Mouse (Mus musculus) CH12.LX (cell line): ENCODE measurements around the gene Hbb-bh1. TPM values are rescaled to one million over a fixed set of nuclear protein-coding genes. Genes with fewer than 3 reads are reported as not detected.
A peak's percentile ranks its signal among the peaks of the same experiment; 100 is the strongest.

Experiments
- DNase-seq: peaks from one replicate; pipeline ENCODE4 v3.0.0-alpha.2; 2013; ENCODE audit errors: extremely low read depth
- H3K27ac ChIP-seq: 2 replicates; pipeline ENCODE4 v1.5.1; 2012; ENCODE audit warnings: low read depth, mild to moderate bottlenecking, control low read depth, moderate library complexity; ENCODE audit not compliant: insufficient read depth
- H3K27me3 ChIP-seq: replicated peaks from 2 replicates; pipeline ENCODE3; 2012; ENCODE audit warnings: inconsistent platforms
- H3K36me3 ChIP-seq, 2 experiments: replicated peaks in 1 of 2; 2 replicates each; pipeline versions ENCODE3 to v1.6.1; 2012; ENCODE audit warnings: inconsistent platforms in 1 of 2, low read length in 1 of 2, mild to moderate bottlenecking in 1 of 2, mixed read lengths in 1 of 2, moderate library complexity in 1 of 2; ENCODE audit not compliant: control insufficient read depth in 1 of 2, insufficient read depth in 1 of 2
- H3K4me1 ChIP-seq, 2 experiments: 2 replicates each; pipeline ENCODE4 v1.6.1; 2012; ENCODE audit warnings: inconsistent platforms in 1 of 2, moderate library complexity in 1 of 2; ENCODE audit not compliant: insufficient read depth in 2 of 2, control insufficient read depth in 1 of 2
- H3K4me2 ChIP-seq: 2 replicates; pipeline ENCODE4 v1.6.1; 2012; ENCODE audit warnings: low read depth, mild to moderate bottlenecking, control low read depth; ENCODE audit not compliant: poor library complexity, insufficient read depth, severe bottlenecking
- H3K4me3 ChIP-seq, 3 experiments: fragments of 150-350 bp in 1 of 3; sonication (generic) in 1 of 3; replicated peaks in 1 of 3; 2 replicates each; pipeline versions ENCODE3 to v1.5.1; 2011 to 2012; ENCODE audit warnings: low read depth in 2 of 3, low read length in 2 of 3, mild to moderate bottlenecking in 2 of 3, moderate library complexity in 2 of 3, control low read depth in 1 of 3, improper control_type of control experiment in 1 of 3, inconsistent platforms in 1 of 3, mixed read lengths in 1 of 3; ENCODE audit not compliant: poor library complexity in 1 of 3
- H3K79me2 ChIP-seq: replicated peaks from 2 replicates; pipeline ENCODE4 v1.6.1; 2012; ENCODE audit warnings: mild to moderate bottlenecking, moderate library complexity; ENCODE audit not compliant: control insufficient read depth, poor library complexity, insufficient read depth, severe bottlenecking; ENCODE audit errors: extremely low read depth
- H3K9ac ChIP-seq: 2 replicates; pipeline ENCODE4 v1.6.1; 2012; ENCODE audit warnings: low read depth, mild to moderate bottlenecking, control low read depth, moderate library complexity; ENCODE audit not compliant: insufficient read depth
- H3K9me3 ChIP-seq: replicated peaks from 2 replicates; pipeline ENCODE3; 2012; ENCODE audit warnings: low read length, inconsistent platforms, mixed read lengths
- CHD1 ChIP-seq: IDR thresholded peaks from 2 replicates; pipeline ENCODE4 v1.6.1; 2012; ENCODE audit warnings: low read depth, low read length, improper control_type of control experiment, inconsistent platforms
- CTCF ChIP-seq, 2 experiments: IDR thresholded peaks in 1 of 2; conservative IDR thresholded peaks in 1 of 2; 2 replicates each; pipeline ENCODE4 v1.5.1; 2011 to 2012; ENCODE audit warnings: low read depth in 2 of 2, low read length in 2 of 2, improper control_type of control experiment in 1 of 2, inconsistent platforms in 1 of 2, mild to moderate bottlenecking in 1 of 2, moderate library complexity in 1 of 2
- E2F4 ChIP-seq: IDR thresholded peaks from 2 replicates; pipeline ENCODE4 v1.6.1; 2011; ENCODE audit warnings: low read depth, low read length, improper control_type of control experiment; ENCODE audit not compliant: insufficient replicate concordance
- EP300 ChIP-seq: IDR thresholded peaks from 2 replicates; pipeline ENCODE4 v1.6.1; 2011; ENCODE audit warnings: low read length, improper control_type of control experiment
- JUND ChIP-seq: conservative IDR thresholded peaks from 2 replicates; pipeline ENCODE4 v1.6.1; 2011; ENCODE audit warnings: low read depth, low read length, improper control_type of control experiment
- MAFK ChIP-seq: IDR thresholded peaks from 2 replicates; pipeline ENCODE4 v1.6.1; 2011; ENCODE audit warnings: low read length, improper control_type of control experiment; ENCODE audit not compliant: insufficient replicate concordance
- NELFE ChIP-seq: IDR thresholded peaks from 2 replicates; pipeline ENCODE4 v1.6.1; 2011; ENCODE audit warnings: low read depth, low read length, improper control_type of control experiment
- POLR2A ChIP-seq: IDR thresholded peaks from 2 replicates; pipeline ENCODE4 v1.6.1; 2011; ENCODE audit warnings: low read depth, mild to moderate bottlenecking, improper control_type of control experiment, low read length
- RAD21 ChIP-seq: IDR thresholded peaks from 2 replicates; pipeline ENCODE4 v1.6.1; 2011; ENCODE audit warnings: low read depth, mild to moderate bottlenecking, low read length, improper control_type of control experiment, moderate library complexity
- SMC3 ChIP-seq: IDR thresholded peaks from 2 replicates; pipeline ENCODE4 v1.6.1; 2011; ENCODE audit warnings: low read depth, low read length, improper control_type of control experiment
- TCF12 ChIP-seq: IDR thresholded peaks from 2 replicates; pipeline ENCODE4 v1.6.1; 2014; ENCODE audit warnings: low read depth, mild to moderate bottlenecking, inconsistent platforms, low read length, improper control_type of control experiment
- USF1 ChIP-seq: IDR thresholded peaks from 2 replicates; pipeline ENCODE4 v1.6.1; 2014; ENCODE audit warnings: low read depth, mild to moderate bottlenecking, inconsistent platforms, low read length, improper control_type of control experiment
- ZC3H11A ChIP-seq: IDR thresholded peaks from 2 replicates; pipeline ENCODE4 v1.6.1; 2012; ENCODE audit warnings: low read depth, mild to moderate bottlenecking, inconsistent platforms, low read length, improper control_type of control experiment
- ZKSCAN1 ChIP-seq: IDR thresholded peaks from 2 replicates; pipeline ENCODE4 v1.6.1; 2012; ENCODE audit warnings: low read depth, inconsistent platforms, low read length, improper control_type of control experiment, borderline replicate concordance
- dilution Hi-C: fragments of 300-500 bp; cut with MboI; formaldehyde crosslinking; loops from 2 replicates; pipeline ENCODE4 v1.14.3; 2020; ENCODE audit warnings: low sequenced_read_pairs; ENCODE audit not compliant: extremely low pct_unique_long_range_greater_than_20kb, extremely low pct_ligation_motif_present
- in situ Hi-C: fragments of 300-500 bp; cut with MboI; formaldehyde crosslinking; loops from 3 replicates; pipeline ENCODE4 v1.14.3; 2019; ENCODE audit warnings: low sequenced_read_pairs, low pct_ligation_motif_present, low pct_unique_long_range_greater_than_20kb, mixed read lengths
- polyA plus RNA-seq: library from polyadenylated mRNA; unstranded; fragments of >175 nt; gene quantifications from 2 replicates; pipeline ENCODE4 v1.2.1, GENCODE M21; 2012; ENCODE audit warnings: low read depth; ENCODE audit not compliant: insufficient read length
- total RNA-seq, 2 experiments: library from RNA; depleted of rRNA; stranded (reverse); fragments of 300-350 nt in 1 of 2; fragments of >200 nt in 1 of 2; gene quantifications; 2 replicates each; pipeline ENCODE4 v1.2.3; 2012 to 2014

Gene Hbb-bh1
- total and polyA plus RNA-seq, 3 experiments = 0.95 TPM; not detected in 2

GRCm38 (mm10) chr7:103877093-103877492, 34.1 kb upstream of the Hbb-bh1 start:
- Histone ChIP-seq H3K4me3 (no peak overlapping the region), H3K9me3 (no peaks in the 10 kb centered on the region), H3K4me2 (no peak overlapping the region), H3K79me2 (no peaks in the 10 kb centered on the region), H3K27ac (no peak overlapping the region), H3K36me3 (no peaks in the 10 kb centered on the region), H3K9ac (no peak overlapping the region), H3K27me3 (no peaks in the 10 kb centered on the region), H3K4me1 (peaks cover 0 to 2% of the 10 kb centered on the region in 2 experiments; a peak in 1 of 4 replicates)
- dilution Hi-C loops = no loop called here
- no peak for DNase-seq
- no peak for TF ChIP-seq EP300
- no peak for TF ChIP-seq CHD1
- no peak for TF ChIP-seq POLR2A
- in situ Hi-C loops = no loop called here

GRCm38 (mm10) chr7:103874451-103874850, 31.5 kb upstream of the Hbb-bh1 start:
- DNase-seq = peak; percentile 47
- Histone ChIP-seq H3K27ac (no peak overlapping the region), H3K79me2 (no peaks in the 10 kb centered on the region), H3K4me3 (no peak overlapping the region), H3K9me3 (no peaks in the 10 kb centered on the region), H3K9ac (no peak overlapping the region; the same call in 1 of the 2 replicates), H3K4me1 (peaks cover 0 to 2% of the 10 kb centered on the region in 2 experiments; a peak in 1 of 4 replicates)
- dilution Hi-C loops = no loop called here
- TF ChIP-seq SMC3 (peak; percentile 53), TCF12 (no peak), CTCF (conservative IDR thresholded peaks at IDR 0.05 in 1 of 2, IDR thresholded peaks at IDR 0.05 in 1 of 2; ENCODE audit: low read depth in 2 of 2, low read length in 2 of 2) (peak; percentile 35 to 59; a peak in 3 of 4 replicates), RAD21 (peak; percentile 42)
- TF ChIP-seq, all 38 proteins: peak for 3
- no peaks in the 10 kb centered on the region for H3K36me3 ChIP-seq
- H3K4me2 ChIP-seq = peak overlapping the region; percentile 45; the same call in 1 of the 2 replicates
- in situ Hi-C loops = loop anchor here (5.0 kb wide), 1 partner anchor 162 kb away; the partner anchor contains the start of gene Olfr243
- no peaks in the 10 kb centered on the region for H3K27me3 ChIP-seq

GRCm38 (mm10) chr7:103873064-103873463, 30.1 kb upstream of the Hbb-bh1 start:
- no peak overlapping the region for H3K27ac ChIP-seq

More at GRCm38 (mm10) chr7:103873064-103873463, 30.1 kb upstream of the Hbb-bh1 start:
- Histone ChIP-seq H3K9me3 (no peaks in the 10 kb centered on the region), H3K27me3 (no peaks in the 10 kb centered on the region), H3K4me3 (no peak overlapping the region), H3K36me3 (no peaks in the 10 kb centered on the region), H3K79me2 (no peaks in the 10 kb centered on the region), H3K4me2 (no peak overlapping the region), H3K9ac (no peak overlapping the region), H3K4me1 (peaks cover 0 to 2% of the 10 kb centered on the region in 2 experiments; a peak in 1 of 4 replicates)
- peak; percentile 31 for DNase-seq
- TF ChIP-seq JUND = no peak
- TF ChIP-seq NELFE = no peak
- TF ChIP-seq RAD21 = peak; percentile 86
- TF ChIP-seq USF1 = no peak
- no peak for TF ChIP-seq MAFK
- TF ChIP-seq SMC3 = peak; percentile 75
- TF ChIP-seq CTCF (conservative IDR thresholded peaks at IDR 0.05 in 1 of 2, IDR thresholded peaks at IDR 0.05 in 1 of 2; ENCODE audit: low read depth in 2 of 2, low read length in 2 of 2) = peak; percentile 10 to 78; a peak in 3 of 4 replicates
- peak; percentile 17; the same call in 1 of the 2 replicates for TF ChIP-seq ZC3H11A
- TF ChIP-seq E2F4 = no peak
- no peak for TF ChIP-seq ZKSCAN1
- in situ Hi-C loops (loop anchor here (5.0 kb wide), 1 partner anchor 161 kb away; the partner anchor contains the start of gene Olfr243), dilution Hi-C loops (no loop called here)
